Mouse (Mus musculus): ENCODE data around the gene Vmn1r17.
"Not testable (repeated sequence)": the region's sequence is repeated elsewhere in the genome, so short reads cannot be mapped to it uniquely, and the experiment has no call there.

The Vmn1r17 gene

GRCm38 (mm10) chr6:57363627-57364026 lies at the start of gene Vmn1r17:
Gene Vmn1r17 (minus strand): TSS chr6:57363727.
- DNase-seq: no peak

DNA sequence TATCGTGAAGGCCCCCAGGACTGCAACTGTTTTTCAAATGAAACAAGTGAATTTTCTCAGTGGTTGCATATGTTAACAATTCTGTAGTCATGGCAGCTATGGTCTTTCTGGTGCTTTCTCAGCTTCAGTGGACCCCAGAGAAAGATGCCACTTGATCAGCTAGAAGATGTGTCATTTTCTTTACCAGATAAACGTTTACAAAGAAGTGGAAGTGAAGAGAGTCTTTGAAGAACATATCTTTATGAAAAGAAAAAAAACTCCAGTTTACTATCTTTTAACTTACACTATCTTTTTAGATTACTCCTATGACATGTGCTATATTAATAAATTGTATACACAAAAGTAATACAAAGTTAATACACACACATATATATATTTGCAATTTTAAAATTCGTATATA lies 40.0 kb upstream of the Vmn1r17 start, which contains the start of gene Vmn1r19:
Gene Vmn1r19 (plus strand): TSS at position 301 of the 400 bp plus-strand sequence.
- DNase-seq: not testable (repeated sequence)

GRCm38 (mm10) chr6:57395683-57396082 lies 32.2 kb upstream of the Vmn1r17 start, which contains the start of gene Vmn1r18:
Gene Vmn1r18 (minus strand): TSS chr6:57395783.
- DNase-seq: no peak

GRCm38 (mm10) chr6:57367496-57367895 lies 4.0 kb upstream of the Vmn1r17 start:
- no peak for DNase-seq

- not testable (repeated sequence) for DNase-seq
Measured at GRCm38 (mm10) chr6:57365866-57366265, 2.3 kb upstream of the Vmn1r17 start.

- no peak for DNase-seq
Measured at GRCm38 (mm10) chr6:57356864-57357263, 6.7 kb downstream of the Vmn1r17 start.

- DNase-seq: no peak
Measured at GRCm38 (mm10) chr6:57329394-57329793, 34.1 kb downstream of the Vmn1r17 start, which contains the start of gene Vmn1r16. Gene Vmn1r16 (minus strand): TSS chr6:57329494.

- no peak for DNase-seq
Measured at GRCm38 (mm10) chr6:57326176-57326575, 37.4 kb downstream of the Vmn1r17 start.
